Mouse (Mus musculus): Measurements from ENCODE around the gene Rora. TPM values are rescaled to one million over a fixed set of nuclear protein-coding genes. Genes with fewer than 3 reads are reported as not detected.

Rora gene
- polyA plus RNA-seq, 1 experiment, result 11.7 TPM

- TF ChIP-seq POLR2A (IDR thresholded peaks at IDR 0.05; ENCODE audit: borderline replicate concordance, extremely low read depth, insufficient read depth, insufficient read length, poor library complexity, severe bottlenecking) (no peak), CTCF (IDR thresholded peaks at IDR 0.05; ENCODE audit: borderline replicate concordance, extremely low read depth, insufficient read depth, insufficient read length) (no peak)
These were observed 744.9 kb downstream of the Rora start for GRCm38 (mm10) chr9:69398453-69398850.

GRCm38 (mm10) chr9:69404671-69405070, 751.1 kb downstream of the Rora start:
- TF ChIP-seq POLR2A (IDR thresholded peaks at IDR 0.05; ENCODE audit: borderline replicate concordance, extremely low read depth, insufficient read depth, insufficient read length, poor library complexity, severe bottlenecking), result no peak
- DNase-seq (ENCODE audit: low read depth), result peak; percentile 41

More at GRCm38 (mm10) chr9:69398453-69398850, 744.9 kb downstream of the Rora start:
- no peak for DNase-seq (ENCODE audit: low read depth)

DNA sequence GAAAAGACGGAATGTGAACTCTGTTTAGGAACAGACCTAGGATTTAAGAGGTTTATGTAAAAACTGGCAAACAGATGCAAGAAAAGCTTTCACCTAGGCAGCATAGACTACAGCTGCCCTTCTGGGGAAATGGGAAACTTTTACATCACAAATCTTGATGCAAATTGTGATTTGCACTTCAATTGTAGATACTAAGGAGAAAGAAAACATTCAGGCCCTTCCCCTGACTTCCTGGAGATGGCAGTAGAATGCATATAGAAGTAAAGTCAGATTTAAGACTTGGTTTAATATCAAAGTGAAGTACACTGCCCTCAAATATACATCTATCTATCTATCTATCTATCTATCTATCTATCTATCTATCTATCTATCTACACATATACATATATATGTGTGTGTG, 765.9 kb downstream of the Rora start:
- no peak for TF ChIP-seq POLR2A (IDR thresholded peaks at IDR 0.05; ENCODE audit: borderline replicate concordance, extremely low read depth, insufficient read depth, insufficient read length, poor library complexity, severe bottlenecking)
- TF ChIP-seq CTCF (IDR thresholded peaks at IDR 0.05; ENCODE audit: borderline replicate concordance, extremely low read depth, insufficient read depth, insufficient read length), result no peak
- peak; percentile 46 for DNase-seq (ENCODE audit: low read depth)

- TF ChIP-seq POLR2A (IDR thresholded peaks at IDR 0.05; ENCODE audit: borderline replicate concordance, extremely low read depth, insufficient read depth, insufficient read length, poor library complexity, severe bottlenecking), result no peak
- no peak for TF ChIP-seq CTCF (IDR thresholded peaks at IDR 0.05; ENCODE audit: borderline replicate concordance, extremely low read depth, insufficient read depth, insufficient read length)
- no peak for DNase-seq (ENCODE audit: low read depth)
These were observed 776.9 kb downstream of the Rora start for GRCm38 (mm10) chr9:69430531-69430930.

DNA sequence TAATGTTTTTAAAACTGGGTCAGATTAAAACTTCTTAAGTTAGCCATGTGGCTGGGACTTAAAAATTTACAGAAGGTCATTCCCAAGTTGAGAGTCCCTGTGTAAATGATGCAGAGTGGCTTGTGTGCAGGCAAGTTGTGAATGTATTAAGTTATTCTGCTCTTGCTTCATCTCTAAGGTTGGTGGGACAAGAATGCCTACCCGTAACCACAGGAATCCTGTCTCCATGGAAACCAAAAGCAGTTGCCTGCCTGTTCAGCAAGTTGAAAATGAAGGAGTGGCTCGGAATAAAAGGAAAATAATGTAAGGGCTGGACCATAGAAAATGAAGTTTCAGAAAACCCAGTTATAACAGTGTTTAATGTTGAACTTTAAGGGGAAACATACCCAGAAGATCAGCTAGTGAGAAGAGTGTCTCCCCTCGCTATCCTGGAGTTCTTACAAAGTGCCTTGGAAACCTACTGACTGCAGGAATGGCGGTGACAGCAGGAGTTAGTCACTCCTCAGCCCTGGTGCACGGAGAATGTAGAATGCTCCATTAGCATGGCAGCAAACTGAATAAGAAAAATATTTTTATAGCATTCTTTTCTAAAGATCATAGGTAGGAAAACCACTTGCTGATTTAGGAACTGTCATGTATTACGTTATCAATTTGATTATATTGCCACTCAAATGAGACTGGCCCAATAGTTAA, 778.4 kb downstream of the Rora start:
- DNase-seq (ENCODE audit: low read depth), result peak; percentile 87
- TF ChIP-seq CTCF (IDR thresholded peaks at IDR 0.05; ENCODE audit: borderline replicate concordance, extremely low read depth, insufficient read depth, insufficient read length) (no peak), POLR2A (IDR thresholded peaks at IDR 0.05; ENCODE audit: borderline replicate concordance, extremely low read depth, insufficient read depth, insufficient read length, poor library complexity, severe bottlenecking) (no peak)

- no peak for TF ChIP-seq POLR2A (IDR thresholded peaks at IDR 0.05; ENCODE audit: borderline replicate concordance, extremely low read depth, insufficient read depth, insufficient read length, poor library complexity, severe bottlenecking)
- no peak for TF ChIP-seq CTCF (IDR thresholded peaks at IDR 0.05; ENCODE audit: borderline replicate concordance, extremely low read depth, insufficient read depth, insufficient read length)
- no peak for DNase-seq (ENCODE audit: low read depth)
These were observed 781.6 kb downstream of the Rora start for GRCm38 (mm10) chr9:69435194-69435593.

- DNase-seq (ENCODE audit: low read depth), result no peak
- TF ChIP-seq CTCF (IDR thresholded peaks at IDR 0.05; ENCODE audit: borderline replicate concordance, extremely low read depth, insufficient read depth, insufficient read length) (no peak), POLR2A (IDR thresholded peaks at IDR 0.05; ENCODE audit: borderline replicate concordance, extremely low read depth, insufficient read depth, insufficient read length, poor library complexity, severe bottlenecking) (no peak)
These were observed 782.1 kb downstream of the Rora start for GRCm38 (mm10) chr9:69435662-69436061.

Data from brain, embryonic 14.5 days (tissue).